Mouse (Mus musculus) gonadal fat pad, adult 2 months (tissue): ENCODE measurements around the gene Prss21. TPM values are rescaled to one million over a fixed set of nuclear protein-coding genes. Genes with fewer than 3 reads are reported as not detected.

Experiments used
- DNase-seq: peaks from one replicate; pipeline ENCODE4 v3.0.0-alpha.2; 2012; ENCODE audit warnings: low read depth
- polyA plus RNA-seq: library from polyadenylated mRNA; depleted of rRNA; stranded (reverse); fragments of >200 nt; gene quantifications from 2 replicates; pipeline ENCODE4 v1.2.3, GENCODE M21; 2012; rRNA removed

Gene Prss21
- polyA plus RNA-seq: 0.18 and 0.76 TPM in 2 replicates

- DNase-seq: no peak
Observed at GRCm38 (mm10) chr17:23867756-23868155, at the start of gene Prss21. TSS of gene Prss21 (plus strand) at chr17:23868056.

- DNase-seq: no peak
Observed at GRCm38 (mm10) chr17:23818579-23818978, 49.3 kb upstream of the Prss21 start.

GRCm38 (mm10) chr17:23819235-23819634 is 48.6 kb upstream of the Prss21 start:
- DNase-seq: no peak

GRCm38 (mm10) chr17:23820731-23821130 is 47.1 kb upstream of the Prss21 start:
- no peak for DNase-seq

GRCm38 (mm10) chr17:23822094-23822493 is 45.8 kb upstream of the Prss21 start:
- no peak for DNase-seq

GRCm38 (mm10) chr17:23823018-23823417 is 44.8 kb upstream of the Prss21 start:
- no peak for DNase-seq

- no peak for DNase-seq
Observed at GRCm38 (mm10) chr17:23823614-23824013, 44.2 kb upstream of the Prss21 start.

- DNase-seq: no peak
Observed at GRCm38 (mm10) chr17:23825591-23825990, 42.3 kb upstream of the Prss21 start.

GRCm38 (mm10) chr17:23828271-23829001 is 39.4 kb upstream of the Prss21 start:
- no peak for DNase-seq

GRCm38 (mm10) chr17:23829064-23829619 is 38.7 kb upstream of the Prss21 start, which contains the start of gene Elob:
TSS of gene Elob (minus strand) at chr17:23829136.
- peak; percentile 31 for DNase-seq

GRCm38 (mm10) chr17:23831201-23831600 is 36.7 kb upstream of the Prss21 start:
- no peak for DNase-seq

GRCm38 (mm10) chr17:23836006-23836575 is 31.8 kb upstream of the Prss21 start, which contains the start of gene Prss33:
TSS of gene Prss33 (minus strand) at chr17:23836056.
- no peak for DNase-seq

- no peak for DNase-seq
Observed at GRCm38 (mm10) chr17:23841145-23841544, 26.7 kb upstream of the Prss21 start.

GRCm38 (mm10) chr17:23843141-23843811 is 24.6 kb upstream of the Prss21 start:
- no peak for DNase-seq

- DNase-seq: no peak
Observed at GRCm38 (mm10) chr17:23843812-23844273, 24.0 kb upstream of the Prss21 start, which contains the start of the genes Prss32 and Prss41. TSS of gene Prss32 (plus strand) at chr17:23843855. TSS of gene Prss41 (minus strand) at chr17:23844172.

- no peak for DNase-seq
Observed at GRCm38 (mm10) chr17:23850028-23850427, 17.8 kb upstream of the Prss21 start.

GRCm38 (mm10) chr17:23850853-23851749 is 16.8 kb upstream of the Prss21 start:
- no peak for DNase-seq

- no peak for DNase-seq
Observed at GRCm38 (mm10) chr17:23853292-23853691, 14.6 kb upstream of the Prss21 start.

- no peak for DNase-seq
Observed at GRCm38 (mm10) chr17:23854229-23854765, 13.6 kb upstream of the Prss21 start.

GRCm38 (mm10) chr17:23857193-23857592 is 10.7 kb upstream of the Prss21 start:
- no peak for DNase-seq

GRCm38 (mm10) chr17:23857913-23858312 is 9.9 kb upstream of the Prss21 start:
- DNase-seq: no peak
